Mouse (Mus musculus) lung, postnatal 36 days (tissue): ENCODE measurements around the gene Noto.
"Not testable (repeated sequence)": the region's sequence is repeated elsewhere in the genome, so short reads cannot be mapped to it uniquely, and the experiment has no call there.

ENCODE experiments used
- DNase-seq: peaks from one replicate; pipeline ENCODE4 v3.0.0; 2022; ENCODE audit warnings: mixed read lengths

Noto gene

DNA sequence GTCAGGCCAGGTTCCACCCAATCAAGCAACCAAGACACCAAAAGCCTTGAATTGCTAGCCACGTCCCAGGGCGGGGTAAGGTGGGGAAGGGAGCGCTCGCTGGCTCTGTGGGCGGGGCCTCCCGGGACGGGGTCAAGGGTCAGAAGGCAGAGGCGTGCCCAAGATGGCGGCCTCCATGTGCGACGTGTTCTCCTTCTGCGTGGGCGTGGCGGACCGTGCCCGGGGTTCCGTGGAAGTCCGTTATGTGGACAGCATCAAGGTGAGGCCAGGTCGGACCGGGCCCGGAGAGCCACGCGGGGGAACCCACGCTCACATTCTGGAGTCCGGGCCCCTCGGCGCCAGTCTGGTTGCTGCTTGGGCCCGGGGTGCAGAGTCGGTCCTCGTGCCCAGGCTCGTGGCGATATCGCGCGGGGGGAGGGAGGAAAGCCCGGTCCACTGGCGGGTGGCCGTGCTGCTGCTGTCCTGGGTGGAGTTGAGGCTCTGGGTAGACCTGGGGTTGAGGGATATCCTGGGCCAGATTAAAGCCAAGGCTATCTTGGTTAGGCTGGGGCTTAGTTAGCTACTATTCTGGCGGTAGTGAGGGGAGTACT, 8.3 kb downstream of the Noto start, which contains the start of gene Smyd5:
Gene Smyd5 (plus strand): TSS at position 148 of the 590 bp plus-strand sequence.
- peak; percentile 92 for DNase-seq

- DNase-seq: peak; percentile 39
Measured at GRCm38 (mm10) chr6:85433865-85434264, 10.2 kb downstream of the Noto start.

DNA sequence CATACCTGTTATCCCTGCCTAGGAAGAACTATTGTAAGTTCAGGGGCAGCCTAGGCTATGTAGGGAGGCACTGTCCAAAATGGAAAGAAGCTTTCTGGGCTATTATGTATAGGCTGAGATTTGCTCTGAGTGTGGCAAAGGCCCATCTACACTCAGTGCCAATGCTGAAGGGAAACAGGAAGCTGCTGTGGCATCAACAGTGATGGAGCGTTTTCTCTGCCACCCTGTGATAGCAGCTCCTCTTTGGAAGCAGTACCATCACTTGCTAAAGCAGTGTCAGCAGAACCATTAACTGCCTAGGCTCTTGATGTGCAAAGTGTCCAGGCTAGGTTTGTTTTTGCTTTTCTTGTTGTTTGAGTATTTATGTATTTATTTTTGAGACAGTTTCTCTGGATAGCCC, 12.5 kb downstream of the Noto start:
- no peak for DNase-seq

- no peak for DNase-seq
Measured at GRCm38 (mm10) chr6:85436631-85437030, 12.9 kb downstream of the Noto start.

DNA sequence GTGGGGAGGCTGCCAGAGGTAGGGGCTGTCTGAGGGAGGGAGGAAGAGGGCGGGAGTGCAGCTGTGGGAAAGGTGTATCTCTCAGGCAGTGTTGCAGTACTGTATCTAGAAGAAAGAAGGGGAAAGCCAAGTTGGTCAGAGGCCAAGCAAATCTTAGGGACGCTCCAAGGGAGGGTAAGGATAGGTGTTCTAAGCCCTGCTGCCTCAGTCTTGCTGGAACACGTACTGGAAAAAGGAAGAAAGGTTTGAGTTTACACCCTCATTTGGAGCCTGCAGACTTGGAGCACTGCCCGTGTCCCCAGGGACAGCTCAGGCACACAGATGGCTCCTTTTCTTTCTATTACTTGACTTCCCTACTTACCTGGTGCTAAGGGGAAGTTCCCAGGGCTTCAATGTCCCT, 17.5 kb downstream of the Noto start:
- no peak for DNase-seq

- no peak for DNase-seq
Measured at GRCm38 (mm10) chr6:85443488-85444233, 20.0 kb downstream of the Noto start.

DNA sequence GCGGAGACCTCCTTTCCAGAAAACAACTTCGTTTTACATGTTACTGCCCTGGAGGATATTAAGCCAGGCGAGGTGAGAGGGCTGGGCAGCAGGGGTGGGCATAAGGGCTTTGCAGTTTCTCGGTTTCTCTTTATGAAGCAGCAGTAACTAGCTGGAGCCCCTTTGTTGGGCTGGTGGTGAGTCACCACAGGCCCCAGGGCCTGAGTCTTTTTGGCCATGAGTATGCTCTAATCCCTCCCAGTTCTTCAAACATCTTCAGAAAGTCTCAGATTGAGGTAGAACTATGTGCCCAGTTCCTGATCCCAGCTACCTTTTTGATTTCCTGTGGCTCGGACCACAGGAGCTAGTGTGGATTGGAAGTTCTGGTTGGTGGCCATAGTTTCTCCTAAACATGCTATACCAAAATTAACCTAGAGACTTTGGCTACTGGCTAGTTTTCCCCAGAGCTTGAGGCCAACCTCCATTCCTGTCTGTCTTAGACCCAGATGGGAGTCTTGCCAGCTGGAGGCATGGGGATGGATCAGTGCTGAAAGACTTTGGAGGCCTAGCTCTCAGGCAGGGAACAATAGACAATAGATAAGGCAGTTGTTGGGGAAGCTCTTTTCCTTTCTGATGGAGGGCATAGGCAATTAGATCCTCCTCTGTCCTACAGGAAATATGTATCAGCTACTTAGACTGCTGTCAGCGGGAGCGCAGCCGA, 20.7 kb downstream of the Noto start:
- DNase-seq: no peak

GRCm38 (mm10) chr6:85445286-85445685, 21.6 kb downstream of the Noto start:
- no peak for DNase-seq

DNA sequence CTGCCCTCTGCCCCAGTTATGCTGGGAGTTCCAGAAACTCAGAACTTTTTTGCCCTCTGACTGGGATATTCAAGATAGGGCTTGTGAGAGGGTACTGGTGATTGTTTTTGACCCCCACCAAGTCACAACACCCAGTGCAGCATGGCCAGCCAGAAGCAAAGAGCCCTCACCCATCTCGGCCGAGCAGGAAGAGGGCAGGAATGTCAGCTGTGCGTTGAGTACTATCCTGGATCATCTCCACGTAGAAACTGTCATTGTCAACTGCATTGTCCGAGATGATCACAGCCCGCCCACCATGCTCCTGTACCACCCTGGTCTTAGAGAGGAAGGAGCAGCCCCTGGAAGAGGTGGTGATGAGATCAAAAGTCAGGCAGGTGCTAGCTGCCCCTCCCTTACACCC, 23.7 kb downstream of the Noto start:
- DNase-seq: no peak

GRCm38 (mm10) chr6:85450140-85450539, 26.5 kb downstream of the Noto start:
- DNase-seq: not testable (repeated sequence)

DNA sequence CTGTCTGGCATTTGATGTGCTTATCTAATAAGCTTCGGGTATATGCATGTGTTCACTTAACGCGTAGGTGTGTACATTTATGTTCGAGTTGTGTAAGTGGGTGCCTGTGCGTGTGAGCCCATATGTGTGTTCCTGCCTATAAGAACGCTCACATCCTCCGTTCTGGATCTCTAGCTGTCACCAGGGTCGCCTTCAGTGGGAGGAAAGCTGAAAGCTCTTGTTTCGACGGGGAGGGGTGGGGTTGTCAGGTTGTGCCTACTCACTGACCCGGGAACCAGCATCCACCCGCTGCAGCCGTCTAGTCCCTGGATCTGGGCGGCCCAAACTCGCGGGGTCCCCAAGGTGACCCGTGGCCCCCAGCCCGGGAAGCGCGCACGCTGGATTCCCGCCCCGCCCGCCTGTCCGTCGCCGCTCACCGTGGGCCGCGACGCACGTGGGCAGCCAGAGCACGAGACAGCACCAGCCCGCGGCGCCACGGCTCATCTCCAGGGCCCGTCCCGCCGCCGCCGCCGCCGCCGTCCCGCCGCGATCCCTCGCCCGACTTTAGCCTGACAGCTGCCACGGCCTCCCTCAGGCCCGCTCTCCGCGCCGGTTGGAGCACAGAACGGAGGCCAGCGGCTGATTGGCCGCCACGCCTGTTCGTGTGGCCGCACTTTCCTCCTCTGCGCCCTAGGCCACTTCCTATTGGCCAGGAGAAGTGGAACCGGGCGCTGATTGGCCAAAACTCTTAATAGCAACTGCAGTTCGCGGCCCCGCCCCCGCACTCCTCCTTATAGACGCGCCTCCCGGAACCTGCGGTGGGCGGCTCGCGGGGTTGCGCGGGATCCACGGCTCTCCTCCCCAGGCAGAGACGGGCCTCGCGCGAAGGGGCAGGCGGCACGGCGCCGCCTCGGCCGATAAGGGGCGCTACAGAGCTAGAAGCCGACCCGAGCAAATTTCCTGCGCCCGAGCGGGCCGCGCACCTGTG, 27.3 kb downstream of the Noto start, which contains the start of gene Cct7:
Gene Cct7 (plus strand): TSS at position 818 of the 967 bp plus-strand sequence.
- DNase-seq: peak; percentile 100

DNA sequence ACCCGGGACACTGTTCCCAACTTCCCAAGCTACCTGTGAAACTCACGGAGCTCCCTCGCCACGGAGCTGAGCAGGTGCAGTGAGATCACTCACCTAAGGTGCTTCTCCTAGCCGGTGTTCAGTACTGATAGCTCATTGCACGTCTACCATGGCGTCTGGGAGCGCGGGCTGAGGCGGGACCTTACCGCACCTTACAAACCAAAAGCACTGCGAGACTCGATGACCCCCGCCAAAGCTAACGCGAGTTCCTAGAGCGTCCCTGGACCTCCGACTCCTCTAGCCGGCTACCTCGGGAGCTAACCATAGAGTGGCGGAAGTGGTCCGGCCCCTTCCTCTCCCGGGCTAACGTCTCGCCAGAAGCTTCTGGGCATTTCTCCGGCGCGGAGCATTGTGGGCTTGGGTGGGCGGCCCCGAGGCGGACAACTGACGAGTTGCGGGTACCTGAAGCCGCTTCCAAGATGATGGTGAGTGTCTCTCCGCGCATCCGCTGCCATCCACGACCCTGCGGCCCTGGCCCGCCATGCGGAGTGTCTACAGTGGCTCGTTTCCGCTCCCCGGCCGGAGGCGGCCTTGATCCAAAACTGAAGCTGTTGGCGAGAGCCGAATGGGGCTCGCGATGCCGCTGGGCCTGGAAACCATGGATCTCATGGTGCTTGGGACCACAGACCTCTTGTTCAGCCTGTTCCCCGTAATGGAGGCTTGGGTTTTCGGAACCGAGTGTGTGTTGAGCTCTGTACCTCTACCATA, 28.2 kb downstream of the Noto start, which contains the start of gene Pradc1:
Gene Pradc1 (minus strand): TSS at position 307 of the 747 bp plus-strand sequence.
- DNase-seq: peak; percentile 99

GRCm38 (mm10) chr6:85452411-85452665, 28.7 kb downstream of the Noto start:
- no peak for DNase-seq

DNA sequence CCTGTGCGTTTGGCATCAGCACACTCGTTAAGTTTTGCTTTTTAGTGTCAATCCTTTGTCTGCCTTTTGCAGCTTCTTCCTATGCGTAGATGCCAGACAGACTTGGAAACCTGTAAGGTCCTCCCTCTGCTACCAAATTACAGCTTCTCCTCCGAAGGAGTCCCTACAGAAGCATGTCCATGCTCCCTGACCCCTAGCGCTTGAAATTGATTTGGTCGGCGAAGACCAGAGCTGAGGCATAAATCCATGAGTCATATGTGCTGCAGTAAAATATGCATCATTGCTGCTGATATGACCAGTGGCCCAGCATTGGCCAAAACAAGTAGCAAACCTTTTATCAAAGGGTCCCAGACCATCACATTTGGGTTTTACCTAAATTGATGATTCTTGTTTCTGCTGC, 29.1 kb downstream of the Noto start:
- no peak for DNase-seq

DNA sequence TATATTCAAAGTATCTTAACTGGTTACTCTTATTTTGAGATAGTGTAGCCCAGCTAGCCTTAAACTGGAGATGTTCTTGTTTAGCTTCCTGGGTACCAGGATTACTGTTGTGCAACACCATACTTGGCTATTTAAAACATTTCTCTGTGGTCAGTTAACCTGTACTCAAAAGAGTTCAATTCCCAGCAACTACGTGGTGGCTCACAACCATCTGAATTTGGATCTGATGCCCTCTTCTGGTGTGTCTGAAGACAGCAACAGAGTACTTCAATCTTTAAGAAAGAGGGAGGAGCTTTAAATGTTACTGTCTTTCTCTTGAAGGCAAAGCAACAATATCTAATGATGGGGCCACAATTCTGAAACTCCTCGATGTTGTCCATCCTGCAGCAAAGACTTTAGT, 35.9 kb downstream of the Noto start:
- DNase-seq: no peak

DNA sequence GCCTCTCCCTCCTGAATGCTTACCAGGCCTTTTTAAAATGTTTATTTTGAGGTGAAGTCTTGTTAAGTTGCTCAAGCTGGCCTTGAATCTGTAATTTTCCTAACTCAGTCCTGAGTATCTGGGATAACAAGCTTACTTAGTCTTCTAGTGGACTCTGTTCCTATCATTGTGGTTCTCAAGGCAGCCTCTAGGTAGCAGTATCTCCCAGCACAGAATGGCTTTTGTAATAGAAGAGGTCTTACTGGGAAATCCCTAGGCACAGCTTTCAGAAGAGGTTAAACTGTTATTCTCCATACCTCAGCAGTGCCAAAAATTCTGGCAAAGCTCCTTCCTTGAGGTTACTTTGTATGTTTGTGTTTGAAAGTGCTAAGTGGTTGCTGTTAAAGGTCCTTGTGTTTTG, 41.7 kb downstream of the Noto start:
- DNase-seq: no peak

GRCm38 (mm10) chr6:85469660-85470430, 46.2 kb downstream of the Noto start:
- no peak for DNase-seq

GRCm38 (mm10) chr6:85471962-85472361, 48.3 kb downstream of the Noto start:
- DNase-seq: no peak

DNA sequence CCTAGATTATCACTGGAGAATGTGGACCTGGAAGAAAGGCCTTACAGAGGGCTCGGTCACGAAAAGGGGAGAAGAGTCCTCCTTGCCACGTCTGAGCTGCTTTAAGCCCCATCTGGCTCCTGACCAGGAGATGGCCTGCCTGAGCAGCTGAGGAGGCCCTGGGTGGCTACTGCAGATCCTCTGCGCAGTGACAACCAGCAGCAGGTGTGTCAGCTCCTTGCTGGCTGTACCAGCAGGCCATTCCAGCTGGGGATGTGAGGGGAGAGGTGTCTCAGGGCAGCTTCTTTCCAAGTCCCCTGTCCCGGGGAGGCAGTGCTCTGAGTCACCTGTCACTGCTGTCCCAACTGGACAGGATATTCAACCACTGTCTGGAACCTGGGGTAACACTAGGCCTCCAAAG, 48.9 kb downstream of the Noto start:
- no peak for DNase-seq

DNA sequence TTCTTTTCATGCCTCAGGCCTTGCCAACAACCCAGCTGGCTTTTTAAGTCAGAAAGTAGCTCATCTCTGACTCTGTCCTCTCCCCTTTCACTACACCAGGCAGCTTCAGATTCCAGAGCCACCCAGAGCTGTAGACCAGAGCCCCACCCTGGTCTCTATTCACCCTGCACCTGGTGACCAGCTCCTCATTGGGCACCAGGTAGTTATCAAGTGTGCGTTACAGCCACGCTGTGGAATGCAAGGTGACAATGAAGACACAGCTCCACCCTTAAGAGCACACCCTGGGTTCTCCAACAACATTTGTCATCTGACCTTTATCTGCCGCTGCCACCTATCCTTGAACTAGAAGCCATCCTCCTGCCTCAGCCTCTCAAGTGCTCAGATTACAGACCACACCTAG, 51.9 kb downstream of the Noto start:
- DNase-seq: no peak

DNA sequence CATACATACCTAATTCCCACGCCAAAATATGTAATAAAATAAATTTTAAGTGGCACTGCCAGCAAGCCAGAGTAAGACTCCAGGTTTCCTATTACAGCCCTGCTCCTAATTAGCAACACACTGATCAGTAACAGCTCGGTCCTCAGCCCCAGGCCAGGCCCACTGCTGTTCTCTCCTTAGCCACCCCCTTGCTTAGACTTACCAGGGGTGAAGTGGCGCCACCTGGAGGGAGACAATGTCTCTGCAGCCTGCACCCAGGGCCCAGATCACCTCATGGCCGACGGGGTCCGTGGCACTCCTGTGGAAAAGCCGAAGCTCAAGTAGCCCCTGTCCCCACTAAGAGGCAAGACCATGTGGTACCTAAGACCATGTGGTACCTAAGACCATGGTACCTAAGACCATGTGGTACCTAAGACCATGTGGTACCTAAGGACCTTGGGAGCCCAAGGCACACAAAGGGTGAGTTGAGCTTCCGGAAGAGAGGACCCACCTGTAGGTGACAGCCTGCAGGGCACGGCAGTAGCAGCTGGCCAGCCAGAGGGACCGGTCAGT, 53.8 kb downstream of the Noto start:
- peak; percentile 14 for DNase-seq
